Mouse (Mus musculus): ENCODE results near the gene Ppib. TPM values are rescaled to one million over a fixed set of nuclear protein-coding genes. Genes with fewer than 3 reads are reported as not detected.

Ppib gene
- polyA plus RNA-seq, 1 experiment from 2014 or later: 861 TPM

DNA sequence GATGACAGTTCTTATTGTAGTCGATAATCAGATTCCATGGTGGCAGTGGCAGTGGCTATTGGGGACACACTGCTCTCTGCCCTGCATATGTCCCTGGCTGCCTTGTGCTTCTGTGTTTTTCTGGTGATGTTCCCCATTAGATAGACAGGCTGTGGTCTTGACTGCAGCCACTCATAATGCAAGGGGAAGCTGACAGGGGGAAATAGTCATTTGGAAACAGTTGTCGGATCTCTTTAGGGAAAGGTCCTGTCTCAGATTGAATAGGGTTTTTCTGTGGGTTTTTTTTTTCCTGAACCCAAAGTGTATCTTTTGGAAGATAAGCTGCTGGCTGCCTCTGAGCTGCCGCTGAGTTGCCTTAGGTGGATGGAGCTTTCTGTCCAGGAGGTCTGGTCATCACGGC is 22.0 kb downstream of the Ppib start:
- ATAC-seq (ENCODE audit: insufficient read depth, low FRiP score): no peak
- 0 out of 2 replicates have a peak, but pooled peaks cover 3% of the 10 kb centered on the region for H3K36me3 ChIP-seq (ENCODE audit: control insufficient read depth, insufficient read depth, low read length)
- no peak overlapping the region for H3K9ac ChIP-seq (ENCODE audit: low read length)
- no peak overlapping the region for H3K27ac ChIP-seq (ENCODE audit: low read length)
- no peak overlapping the region for H3K4me2 ChIP-seq (ENCODE audit: low read depth, low read length)
- 76% methylated on average over 4 of the region's 4 CpGs for WGBS
- H3K9me3 ChIP-seq (replicated peaks; ENCODE audit: control insufficient read depth, low read length): no peaks in the 10 kb centered on the region
- H3K27me3 ChIP-seq (ENCODE audit: control insufficient read depth, insufficient read depth, low read length): no peaks in the 10 kb centered on the region
- no peak overlapping the region for H3K4me3 ChIP-seq (replicated peaks; ENCODE audit: low read length)
- H3K4me1 ChIP-seq (ENCODE audit: control insufficient read depth, insufficient read depth, low read length): peaks cover 7% of the 10 kb centered on the region

DNA sequence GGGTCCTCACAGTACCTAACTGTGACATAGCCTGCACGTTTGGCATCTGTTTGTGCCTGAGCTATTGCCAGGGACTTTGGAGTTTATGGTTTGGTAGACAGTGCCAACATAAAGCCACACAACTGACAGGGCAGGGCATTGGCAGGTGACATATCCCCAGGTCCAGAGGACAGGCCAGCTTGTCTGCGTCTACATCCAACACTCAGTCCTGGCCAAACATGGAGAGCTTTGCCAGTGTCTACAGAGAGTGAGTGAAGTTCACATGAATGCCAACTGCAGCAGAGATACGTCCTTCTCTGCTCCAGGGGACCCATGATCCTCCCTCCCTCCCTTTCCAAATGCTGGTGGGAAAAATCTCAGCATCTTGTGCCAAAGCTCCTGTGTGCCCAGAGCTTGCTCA is 24.1 kb downstream of the Ppib start:
- Histone ChIP-seq H3K4me3 (replicated peaks; ENCODE audit: low read length) (no peak overlapping the region), H3K36me3 (ENCODE audit: control insufficient read depth, insufficient read depth, low read length) (peaks cover 18% of the 10 kb centered on the region; the same call in 1 of the 2 replicates), H3K4me1 (ENCODE audit: control insufficient read depth, insufficient read depth, low read length) (no peaks in the 10 kb centered on the region), H3K9ac (ENCODE audit: low read length) (no peak overlapping the region), H3K27me3 (ENCODE audit: control insufficient read depth, insufficient read depth, low read length) (no peaks in the 10 kb centered on the region), H3K27ac (ENCODE audit: low read length) (no peak overlapping the region), H3K9me3 (replicated peaks; ENCODE audit: control insufficient read depth, low read length) (no peaks in the 10 kb centered on the region), H3K4me2 (ENCODE audit: low read depth, low read length) (no peak overlapping the region)
- ATAC-seq (ENCODE audit: insufficient read depth, low FRiP score): no peak
- 89% methylated on average over 3 of the region's 3 CpGs for WGBS

DNA sequence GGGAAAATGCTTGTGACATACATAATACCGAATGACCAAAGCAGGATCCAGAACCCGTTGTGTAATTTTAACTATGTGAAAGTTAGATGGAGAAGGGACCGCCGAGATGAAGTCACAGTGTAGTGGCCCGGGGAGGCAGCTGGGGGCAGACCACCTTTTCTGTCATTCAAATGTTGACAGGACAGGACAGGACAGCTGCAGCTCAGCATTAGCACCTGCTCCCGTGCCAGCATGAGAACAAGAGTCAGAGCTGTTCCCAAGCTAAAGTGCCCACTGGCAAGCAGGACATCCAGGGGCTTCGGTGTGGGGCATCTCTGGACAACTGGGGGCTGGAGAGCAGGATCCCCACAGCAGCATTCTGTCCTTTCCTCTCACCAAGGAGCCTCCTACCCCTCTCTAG is 27.0 kb downstream of the Ppib start:
- no peak overlapping the region for H3K4me2 ChIP-seq (ENCODE audit: low read depth, low read length)
- 93% methylated on average over 7 of the region's 7 CpGs for WGBS
- H3K4me1 ChIP-seq (ENCODE audit: control insufficient read depth, insufficient read depth, low read length): peaks cover 9% of the 10 kb centered on the region
- H3K9me3 ChIP-seq (replicated peaks; ENCODE audit: control insufficient read depth, low read length): no peaks in the 10 kb centered on the region
- H3K27me3 ChIP-seq (ENCODE audit: control insufficient read depth, insufficient read depth, low read length): no peaks in the 10 kb centered on the region
- H3K27ac ChIP-seq (ENCODE audit: low read length): no peak overlapping the region
- H3K9ac ChIP-seq (ENCODE audit: low read length): no peak overlapping the region
- no peak overlapping the region for H3K4me3 ChIP-seq (replicated peaks; ENCODE audit: low read length)
- no peak for ATAC-seq (ENCODE audit: insufficient read depth, low FRiP score)
- peaks cover 25% of the 10 kb centered on the region for H3K36me3 ChIP-seq (ENCODE audit: control insufficient read depth, insufficient read depth, low read length)

DNA sequence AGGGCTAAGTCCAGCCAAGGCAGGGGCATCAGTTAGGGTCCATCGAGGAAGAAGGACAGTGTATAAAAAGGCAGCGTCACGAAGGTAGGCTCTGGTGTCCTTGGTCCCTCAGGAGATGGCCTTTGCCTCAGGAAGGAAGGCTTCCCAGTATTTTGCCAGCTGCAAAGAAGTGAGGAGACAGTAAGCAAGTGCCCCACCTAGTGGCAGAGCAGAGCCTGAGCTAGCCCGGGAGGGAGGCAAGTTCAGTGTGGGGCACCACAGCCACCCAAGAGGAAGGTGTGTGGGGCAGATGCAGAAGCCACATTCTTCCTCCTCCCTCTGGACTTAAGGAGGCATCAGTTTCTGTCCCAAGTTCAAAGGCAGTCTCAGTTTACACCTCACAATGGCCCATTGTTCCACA is 28.4 kb downstream of the Ppib start:
- Histone ChIP-seq H3K9ac (ENCODE audit: low read length) (no peak overlapping the region), H3K4me1 (ENCODE audit: control insufficient read depth, insufficient read depth, low read length) (peaks cover 20% of the 10 kb centered on the region), H3K9me3 (replicated peaks; ENCODE audit: control insufficient read depth, low read length) (no peaks in the 10 kb centered on the region), H3K36me3 (ENCODE audit: control insufficient read depth, insufficient read depth, low read length) (peaks cover 30% of the 10 kb centered on the region), H3K4me3 (replicated peaks; ENCODE audit: low read length) (no peak overlapping the region), H3K27me3 (ENCODE audit: control insufficient read depth, insufficient read depth, low read length) (no peaks in the 10 kb centered on the region), H3K27ac (ENCODE audit: low read length) (no peak overlapping the region), H3K4me2 (ENCODE audit: low read depth, low read length) (no peak overlapping the region)
- 47% methylated on average over 4 of the region's 4 CpGs for WGBS
- ATAC-seq (ENCODE audit: insufficient read depth, low FRiP score): no peak

DNA sequence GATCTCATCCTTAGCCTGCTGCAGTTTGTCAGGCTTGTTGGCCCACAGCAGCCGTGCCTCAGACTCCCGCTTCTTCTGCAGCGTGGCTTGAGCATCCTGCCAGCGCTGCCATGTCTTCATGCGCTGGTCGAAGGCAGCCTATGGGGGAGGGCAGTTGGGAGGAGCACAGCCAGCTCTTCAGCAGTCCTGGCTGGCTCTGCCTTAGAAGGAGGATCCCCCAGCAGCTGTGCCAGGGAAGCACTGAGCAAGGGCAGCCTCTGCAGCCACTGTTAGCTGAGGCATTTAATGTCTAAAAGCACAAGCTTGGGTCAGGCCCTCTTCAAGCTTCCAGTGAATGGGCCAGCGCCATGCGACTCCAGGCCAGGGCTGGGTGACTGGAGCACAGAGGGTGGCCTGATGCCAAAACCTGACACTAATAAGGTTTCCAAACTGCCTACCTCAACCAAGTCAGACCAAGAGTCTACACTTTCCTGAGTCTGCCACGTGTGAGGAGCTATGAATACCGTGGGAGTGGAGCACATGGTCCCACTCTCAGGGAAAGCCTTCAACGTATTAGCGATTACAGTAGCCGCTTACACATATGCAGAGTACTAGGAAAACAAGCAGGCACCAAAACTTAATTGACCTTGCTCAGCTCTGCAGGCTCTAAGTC is 30.7 kb downstream of the Ppib start:
- H3K4me2 ChIP-seq (ENCODE audit: low read depth, low read length): no peak overlapping the region
- H3K27me3 ChIP-seq (ENCODE audit: control insufficient read depth, insufficient read depth, low read length): no peaks in the 10 kb centered on the region
- H3K4me3 ChIP-seq (replicated peaks; ENCODE audit: low read length): no peak overlapping the region
- H3K9me3 ChIP-seq (replicated peaks; ENCODE audit: control insufficient read depth, low read length): no peaks in the 10 kb centered on the region
- no peak for ATAC-seq (ENCODE audit: insufficient read depth, low FRiP score)
- peaks cover 20% of the 10 kb centered on the region for H3K4me1 ChIP-seq (ENCODE audit: control insufficient read depth, insufficient read depth, low read length)
- H3K36me3 ChIP-seq (ENCODE audit: control insufficient read depth, insufficient read depth, low read length): peaks cover 33% of the 10 kb centered on the region
- WGBS: 80% methylated on average over 13 of the region's 13 CpGs
- H3K27ac ChIP-seq (ENCODE audit: low read length): peak overlapping the region; percentile 48
- H3K9ac ChIP-seq (ENCODE audit: low read length): no peak overlapping the region

DNA sequence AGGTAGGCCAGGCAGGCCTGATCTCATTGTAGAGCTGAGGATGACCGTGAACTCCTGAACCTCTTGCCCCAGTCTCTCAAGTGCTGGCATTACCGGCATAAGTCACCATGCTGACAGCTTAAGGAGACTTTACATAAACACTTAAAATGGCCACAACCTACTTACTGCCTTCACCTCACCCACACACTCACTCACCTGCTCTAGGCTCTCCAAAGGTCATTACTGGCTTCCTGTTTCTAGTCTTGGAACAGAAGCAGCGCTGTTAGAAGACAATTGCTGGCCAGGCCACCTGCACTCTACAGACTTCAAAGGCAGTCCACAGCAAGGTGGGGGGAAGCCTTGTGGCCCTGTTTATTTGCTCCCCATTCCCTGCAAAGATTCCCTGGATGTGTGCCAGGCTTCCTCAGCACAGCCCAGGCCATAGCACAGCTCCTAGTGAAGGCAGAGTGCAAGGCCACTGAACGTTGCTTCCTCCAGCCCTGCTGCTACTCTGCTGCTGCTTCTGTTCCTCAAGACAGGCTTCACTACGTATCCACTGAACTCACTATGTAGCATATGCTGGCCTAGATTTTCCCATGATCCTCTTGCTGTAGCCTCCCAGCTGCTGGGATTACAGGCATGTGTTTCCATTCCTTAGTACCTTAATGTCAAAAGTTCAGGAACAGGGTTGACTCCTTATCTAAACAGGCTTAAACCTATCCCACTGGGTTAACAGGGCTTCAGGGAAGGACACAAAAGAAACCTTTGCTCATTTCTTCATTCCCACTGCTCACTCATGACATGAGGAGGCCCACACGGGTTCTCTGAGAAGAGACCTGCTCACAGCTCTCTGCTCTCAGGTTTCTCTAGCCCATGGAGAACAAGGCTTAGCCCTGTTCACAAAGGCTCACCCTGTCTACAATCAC is 31.6 kb downstream of the Ppib start:
- ATAC-seq (ENCODE audit: insufficient read depth, low FRiP score): peak; percentile 63; the same call in 1 of the 2 replicates
- H3K4me2 ChIP-seq (ENCODE audit: low read depth, low read length): no peak overlapping the region

DNA sequence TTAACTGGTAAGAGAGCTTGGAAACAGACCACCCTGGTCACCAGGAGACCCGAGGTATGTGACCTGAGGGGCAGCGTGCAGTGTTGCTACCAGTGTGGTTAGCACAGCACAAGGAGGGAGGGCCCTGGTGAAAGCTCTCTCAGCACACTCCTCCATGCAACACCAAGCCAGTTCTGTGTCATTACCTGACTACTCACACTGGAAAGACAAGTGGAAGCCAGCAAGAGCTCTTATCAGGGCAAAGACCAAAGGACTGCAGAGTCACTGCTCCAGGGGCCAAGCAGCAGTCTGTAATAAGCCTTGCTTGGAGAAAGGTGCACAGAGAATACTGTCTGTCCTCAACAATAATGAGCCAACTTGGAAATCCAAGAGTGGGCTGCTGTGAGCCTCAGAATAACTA is 32.6 kb downstream of the Ppib start:
- Histone ChIP-seq H3K4me1 (ENCODE audit: control insufficient read depth, insufficient read depth, low read length) (peaks cover 20% of the 10 kb centered on the region), H3K9me3 (replicated peaks; ENCODE audit: control insufficient read depth, low read length) (no peaks in the 10 kb centered on the region), H3K4me2 (ENCODE audit: low read depth, low read length) (no peak overlapping the region), H3K4me3 (replicated peaks; ENCODE audit: low read length) (no peak overlapping the region), H3K36me3 (ENCODE audit: control insufficient read depth, insufficient read depth, low read length) (peaks cover 26% of the 10 kb centered on the region), H3K27ac (ENCODE audit: low read length) (peak overlapping the region; percentile 48; the same call in 1 of the 2 replicates), H3K9ac (ENCODE audit: low read length) (no peak overlapping the region), H3K27me3 (ENCODE audit: control insufficient read depth, insufficient read depth, low read length) (no peaks in the 10 kb centered on the region)
- WGBS: 51% methylated on average over 2 of the region's 2 CpGs
- ATAC-seq (ENCODE audit: insufficient read depth, low FRiP score): peak; percentile 34; the same call in 1 of the 2 replicates

More for the DNA sequence above, 31.6 kb downstream of the Ppib start:
- no peak overlapping the region for H3K9ac ChIP-seq (ENCODE audit: low read length)
- no peak overlapping the region for H3K4me3 ChIP-seq (replicated peaks; ENCODE audit: low read length)
- peaks cover 20% of the 10 kb centered on the region for H3K4me1 ChIP-seq (ENCODE audit: control insufficient read depth, insufficient read depth, low read length)
- H3K27ac ChIP-seq (ENCODE audit: low read length): peak overlapping the region; percentile 48
- H3K36me3 ChIP-seq (ENCODE audit: control insufficient read depth, insufficient read depth, low read length): peaks cover 35% of the 10 kb centered on the region
- 30% methylated on average over 6 of the region's 6 CpGs for WGBS
- H3K9me3 ChIP-seq (replicated peaks; ENCODE audit: control insufficient read depth, low read length): no peaks in the 10 kb centered on the region
- H3K27me3 ChIP-seq (ENCODE audit: control insufficient read depth, insufficient read depth, low read length): no peaks in the 10 kb centered on the region

DNA sequence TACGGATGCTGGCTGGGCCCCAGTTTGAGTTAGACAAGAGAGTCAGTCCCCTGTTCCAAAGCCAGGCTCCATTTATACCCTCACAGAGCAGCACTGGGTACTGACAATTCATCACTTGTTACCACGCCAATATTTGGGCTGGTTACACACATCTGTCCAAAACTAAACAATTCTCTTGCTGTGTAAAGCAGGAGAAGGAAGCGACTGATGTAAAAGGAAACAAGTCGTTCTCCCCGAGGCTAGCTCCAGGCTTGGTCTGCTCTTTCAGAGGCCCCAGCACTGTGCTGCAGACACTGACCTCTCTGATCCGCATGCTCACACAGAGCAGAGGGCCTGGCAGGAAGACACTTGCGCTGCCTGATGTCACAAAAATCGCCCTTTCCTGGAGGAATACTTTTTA is 41.6 kb downstream of the Ppib start:
- Histone ChIP-seq H3K36me3 (ENCODE audit: control insufficient read depth, insufficient read depth, low read length) (peaks cover 31% of the 10 kb centered on the region), H3K9me3 (replicated peaks; ENCODE audit: control insufficient read depth, low read length) (no peaks in the 10 kb centered on the region), H3K4me2 (ENCODE audit: low read depth, low read length) (no peak overlapping the region), H3K27me3 (ENCODE audit: control insufficient read depth, insufficient read depth, low read length) (no peaks in the 10 kb centered on the region), H3K9ac (ENCODE audit: low read length) (no peak overlapping the region), H3K4me3 (replicated peaks; ENCODE audit: low read length) (no peak overlapping the region), H3K27ac (ENCODE audit: low read length) (no peak overlapping the region), H3K4me1 (ENCODE audit: control insufficient read depth, insufficient read depth, low read length) (no peaks in the 10 kb centered on the region)
- peak; percentile 47; the same call in 1 of the 2 replicates for ATAC-seq (ENCODE audit: insufficient read depth, low FRiP score)
- WGBS: 77% methylated on average over 8 of the region's 8 CpGs

DNA sequence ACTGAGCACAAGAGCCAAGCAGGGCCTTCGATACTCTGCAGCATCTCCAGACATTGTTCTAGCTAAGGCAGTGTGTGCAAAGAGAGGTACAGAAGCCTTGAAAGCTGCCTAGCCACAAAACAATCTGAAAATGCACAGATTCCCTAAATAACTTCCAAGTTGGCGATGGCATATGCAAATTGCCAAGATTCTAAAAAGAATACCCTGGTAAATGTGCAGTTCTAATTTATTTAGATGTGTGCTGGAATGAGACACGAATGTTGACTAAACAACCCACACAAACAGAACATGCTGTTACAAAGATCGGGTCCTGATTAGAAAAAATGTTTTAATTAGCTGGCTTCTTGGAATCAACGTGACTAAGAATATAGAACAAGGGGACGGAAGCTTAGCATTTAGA is 42.6 kb downstream of the Ppib start:
- Histone ChIP-seq H3K9me3 (replicated peaks; ENCODE audit: control insufficient read depth, low read length) (no peaks in the 10 kb centered on the region), H3K27me3 (ENCODE audit: control insufficient read depth, insufficient read depth, low read length) (no peaks in the 10 kb centered on the region), H3K27ac (ENCODE audit: low read length) (no peak overlapping the region), H3K4me2 (ENCODE audit: low read depth, low read length) (no peak overlapping the region), H3K4me1 (ENCODE audit: control insufficient read depth, insufficient read depth, low read length) (no peaks in the 10 kb centered on the region), H3K36me3 (ENCODE audit: control insufficient read depth, insufficient read depth, low read length) (peaks cover 31% of the 10 kb centered on the region), H3K9ac (ENCODE audit: low read length) (no peak overlapping the region), H3K4me3 (replicated peaks; ENCODE audit: low read length) (no peak overlapping the region)
- WGBS: 88% methylated on average over 6 of the region's 6 CpGs
- no peak for ATAC-seq (ENCODE audit: insufficient read depth, low FRiP score)

Data from stomach, embryonic 16.5 days (tissue).